Mouse (Mus musculus) forebrain, embryonic 13.5 days (tissue): ENCODE measurements around the gene Tle4. TPM values are rescaled to one million over a fixed set of nuclear protein-coding genes. Genes with fewer than 3 reads are reported as not detected.

Experiments used
- ATAC-seq: fragments of 200-750 bp; cut with Nextera tagmentation; 2 replicates; pipeline ENCODE4 v1.8.0; 2017
- H3K27ac ChIP-seq: fragments of 300-500 bp; sonication (generic); 2 replicates; pipeline ENCODE4 v1.5.1; 2015; ENCODE audit warnings: inconsistent platforms, mild to moderate bottlenecking, moderate library complexity
- H3K27me3 ChIP-seq: fragments of 300-500 bp; sonication (generic); 2 replicates; pipeline ENCODE4 v1.6.1; 2015; ENCODE audit warnings: mild to moderate bottlenecking, inconsistent platforms
- H3K36me3 ChIP-seq: fragments of 300-500 bp; sonication (generic); 2 replicates; pipeline ENCODE4 v1.6.1; 2015; ENCODE audit warnings: mild to moderate bottlenecking, inconsistent platforms; ENCODE audit not compliant: poor library complexity, severe bottlenecking
- H3K4me1 ChIP-seq: fragments of 300-500 bp; sonication (generic); 2 replicates; pipeline ENCODE4 v1.6.1; 2015; ENCODE audit warnings: inconsistent platforms
- H3K4me2 ChIP-seq: fragments of 300-500 bp; sonication (generic); 2 replicates; pipeline ENCODE4 v1.6.1; 2015; ENCODE audit warnings: inconsistent platforms, mild to moderate bottlenecking, moderate library complexity
- H3K4me3 ChIP-seq: fragments of 300-500 bp; sonication (generic); 2 replicates; pipeline ENCODE4 v1.5.1; 2015; ENCODE audit warnings: mild to moderate bottlenecking, inconsistent platforms
- H3K9ac ChIP-seq: fragments of 300-500 bp; sonication (generic); 2 replicates; pipeline ENCODE4 v1.6.1; 2015; ENCODE audit warnings: mild to moderate bottlenecking, inconsistent platforms
- H3K9me3 ChIP-seq: fragments of 300-500 bp; sonication (generic); replicated peaks from 2 replicates; pipeline ENCODE4 v1.6.1; 2016; ENCODE audit warnings: inconsistent platforms
- WGBS: fragments of 180-500 bp; shearing (Covaris S2); methylation state at CpG from one replicate; pipeline ENCODE4 v1.1.7; 2015; 5-methylcytosine and 5-hydroxymethylcytosine counted together
- polyA plus RNA-seq: library from polyadenylated mRNA; unstranded; fragments of >200 nt; fragmentation: Nextera tagmentation; extraction: Ambion mirVana; gene quantifications from 2 replicates; pipeline ENCODE4 v1.2.1, GENCODE M21; 2015

Tle4 gene
- polyA plus RNA-seq, 1 experiment from 2014 or later: 26.9 TPM

- H3K4me1 ChIP-seq: peaks cover 18% of the 10 kb centered on the region
- no peaks in the 10 kb centered on the region for H3K36me3 ChIP-seq
- H3K4me3 ChIP-seq: no peak overlapping the region
- WGBS: 85% methylated on average over 3 of the region's 3 CpGs
- peaks cover 27% of the 10 kb centered on the region for H3K27me3 ChIP-seq
- no peak overlapping the region for H3K9ac ChIP-seq
- no peaks in the 10 kb centered on the region for H3K9me3 ChIP-seq
- H3K4me2 ChIP-seq: no peak overlapping the region
- H3K27ac ChIP-seq: no peak overlapping the region
- no peak for ATAC-seq
Measured at GRCm38 (mm10) chr19:14600354-14600753, 2.5 kb upstream of the Tle4 start.

GRCm38 (mm10) chr19:14599851-14600251, 2.0 kb upstream of the Tle4 start:
- Histone ChIP-seq H3K9me3 (no peaks in the 10 kb centered on the region), H3K4me2 (no peak overlapping the region), H3K4me3 (no peak overlapping the region), H3K27ac (no peak overlapping the region), H3K9ac (no peak overlapping the region), H3K36me3 (no peaks in the 10 kb centered on the region), H3K4me1 (peaks cover 22% of the 10 kb centered on the region), H3K27me3 (peaks cover 27% of the 10 kb centered on the region)
- ATAC-seq: no peak
- WGBS: 48% methylated on average over 8 of the region's 8 CpGs

DNA sequence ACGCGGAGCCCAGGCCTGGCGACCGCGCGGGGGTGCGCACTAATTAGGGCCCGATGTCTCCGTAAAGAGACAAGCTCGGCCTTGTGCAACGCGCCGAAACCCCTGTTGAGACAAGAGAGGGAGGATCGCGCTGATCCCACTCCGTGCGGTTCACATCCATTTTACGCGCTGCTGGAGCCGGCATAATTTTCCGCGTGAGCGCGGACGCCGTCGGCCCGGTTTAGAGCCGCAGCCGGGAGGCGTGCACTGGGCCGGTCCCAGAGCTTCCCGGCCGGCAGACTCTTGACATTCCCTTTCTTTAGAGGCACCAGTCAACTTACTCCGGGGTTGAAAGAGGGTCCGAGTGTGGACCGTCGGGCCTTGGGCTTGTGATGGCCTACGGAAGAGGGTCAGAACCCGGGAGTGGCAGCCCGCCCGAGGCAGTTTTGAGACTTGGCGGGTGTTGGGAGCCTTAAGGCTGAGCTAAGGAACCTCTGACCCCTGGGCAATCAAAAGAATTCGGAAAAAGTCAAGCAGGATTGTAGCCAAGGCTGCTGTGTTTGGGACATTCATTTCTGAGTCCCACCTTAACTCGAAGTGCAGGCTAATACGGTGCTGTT, 938 bp upstream of the Tle4 start:
- under 1% methylated on average over 46 of the region's 46 CpGs for WGBS
- ATAC-seq: peak; percentile 72; the same call in 1 of the 2 replicates
- Histone ChIP-seq H3K4me1 (peaks cover 30% of the 10 kb centered on the region), H3K4me2 (peak overlapping the region; percentile 59), H3K4me3 (peak overlapping the region; percentile 44), H3K27me3 (peaks cover 24% of the 10 kb centered on the region), H3K9me3 (no peaks in the 10 kb centered on the region), H3K36me3 (no peaks in the 10 kb centered on the region), H3K9ac (peak overlapping the region; percentile 66), H3K27ac (peak overlapping the region; percentile 95)

DNA sequence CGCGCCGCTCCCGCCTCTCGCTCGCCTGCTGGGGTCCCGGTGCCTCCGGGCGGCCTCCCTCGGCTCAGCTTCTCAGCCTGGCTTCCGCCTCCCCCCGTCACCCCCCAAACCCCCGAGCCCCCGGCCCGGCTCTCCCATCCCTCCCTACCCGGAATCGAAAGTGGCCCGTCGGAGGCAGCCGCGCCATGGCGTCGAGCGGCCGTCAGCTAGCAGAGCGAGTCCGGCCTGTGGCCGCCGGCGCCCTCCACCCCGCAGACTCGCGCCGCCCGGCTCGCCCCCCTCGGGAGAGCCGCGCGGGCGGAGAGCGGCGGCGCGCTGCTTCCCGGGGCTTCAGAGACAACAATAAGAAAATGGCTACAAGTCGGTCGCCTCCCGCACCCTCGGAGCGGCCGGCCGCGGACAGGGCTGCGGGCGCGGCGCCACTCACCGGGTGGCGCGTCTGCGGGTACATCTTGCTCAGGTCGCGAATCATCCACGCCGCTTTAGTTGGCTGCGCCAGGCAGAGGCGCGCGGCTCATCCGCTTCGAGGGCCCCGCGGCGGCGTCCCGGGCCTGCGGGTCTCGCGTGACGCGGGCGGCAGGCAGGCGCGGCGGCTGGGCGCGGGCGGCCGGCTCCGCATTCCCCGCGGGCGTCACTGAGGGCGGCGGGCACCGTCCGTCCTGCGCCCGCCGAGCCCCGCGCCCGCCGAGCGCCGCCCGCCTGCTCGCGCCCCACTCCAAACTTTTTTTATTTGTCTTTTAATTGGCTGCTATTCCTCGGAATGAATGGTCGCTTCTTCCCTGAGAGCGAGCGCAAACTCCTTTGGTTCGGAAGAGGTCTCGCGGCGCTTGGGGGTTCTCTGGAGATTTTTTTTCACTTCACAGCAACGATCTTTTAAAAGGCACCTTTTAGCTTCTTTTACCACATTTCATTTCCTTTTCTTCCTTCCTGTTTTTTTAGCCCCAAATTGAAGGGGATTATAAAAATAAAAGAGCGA, 622 bp downstream of the Tle4 start:
- Histone ChIP-seq H3K4me2 (peak overlapping the region; percentile 66), H3K27ac (peak overlapping the region; percentile 98), H3K4me1 (peaks cover 40% of the 10 kb centered on the region), H3K27me3 (peaks cover 15% of the 10 kb centered on the region), H3K9ac (peak overlapping the region; percentile 95), H3K36me3 (no peaks in the 10 kb centered on the region), H3K4me3 (peak overlapping the region; percentile 69), H3K9me3 (no peaks in the 10 kb centered on the region)
- ATAC-seq: no peak
- WGBS: under 1% methylated on average over 107 of the region's 120 CpGs

GRCm38 (mm10) chr19:14596358-14596940, 1.4 kb downstream of the Tle4 start:
- peak overlapping the region; percentile 95 for H3K9ac ChIP-seq
- 1% methylated on average over 12 of the region's 12 CpGs for WGBS
- peaks cover 15% of the 10 kb centered on the region for H3K27me3 ChIP-seq
- H3K4me3 ChIP-seq: peak overlapping the region; percentile 69
- no peaks in the 10 kb centered on the region for H3K9me3 ChIP-seq
- peak overlapping the region; percentile 98 for H3K27ac ChIP-seq
- peaks cover 46% of the 10 kb centered on the region for H3K4me1 ChIP-seq
- peak overlapping the region; percentile 66 for H3K4me2 ChIP-seq
- no peaks in the 10 kb centered on the region for H3K36me3 ChIP-seq
- ATAC-seq: no peak

DNA sequence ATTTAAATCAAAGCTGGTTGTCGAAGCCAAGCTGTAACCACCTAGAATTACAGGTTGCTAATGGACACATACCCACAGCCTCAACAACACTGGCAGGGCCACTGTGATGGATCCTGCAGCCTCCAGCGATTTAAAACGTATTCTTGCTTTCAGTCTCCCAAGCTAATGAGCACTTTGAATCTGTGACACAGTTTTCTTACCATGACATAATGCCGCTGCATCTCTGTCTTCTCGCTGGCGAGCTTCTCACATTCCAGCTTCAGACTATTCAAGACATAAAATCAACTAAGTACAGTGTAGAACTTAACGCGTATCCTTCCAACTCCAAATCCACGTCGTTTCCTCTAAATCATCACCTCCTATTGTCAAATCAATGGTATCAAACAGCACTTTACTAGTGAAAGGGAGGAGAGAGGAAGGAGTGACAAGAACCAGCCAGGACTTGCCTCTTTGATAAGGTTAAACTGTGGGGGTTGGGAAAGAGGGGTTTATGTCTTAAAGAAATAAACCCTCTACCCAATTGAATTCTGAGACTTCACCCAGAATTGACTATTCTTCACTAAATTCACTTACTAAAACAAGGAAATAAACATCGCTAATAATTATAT, 2.4 kb downstream of the Tle4 start:
- Histone ChIP-seq H3K27me3 (peaks cover 7% of the 10 kb centered on the region), H3K4me1 (peaks cover 53% of the 10 kb centered on the region), H3K36me3 (no peaks in the 10 kb centered on the region), H3K9ac (peak overlapping the region; percentile 62), H3K9me3 (no peaks in the 10 kb centered on the region), H3K4me2 (peak overlapping the region; percentile 66), H3K4me3 (peak overlapping the region; percentile 69), H3K27ac (peak overlapping the region; percentile 12; the same call in 1 of the 2 replicates)
- ATAC-seq: no peak
- 6% methylated on average over 11 of the region's 11 CpGs for WGBS

GRCm38 (mm10) chr19:14594537-14594936, 3.3 kb downstream of the Tle4 start:
- Histone ChIP-seq H3K27me3 (no peaks in the 10 kb centered on the region), H3K27ac (no peak overlapping the region), H3K9me3 (no peaks in the 10 kb centered on the region), H3K4me2 (peak overlapping the region; percentile 66), H3K36me3 (no peaks in the 10 kb centered on the region), H3K4me1 (peaks cover 55% of the 10 kb centered on the region), H3K9ac (peak overlapping the region; percentile 54), H3K4me3 (peak overlapping the region; percentile 69)
- WGBS: 42% methylated on average over 3 of the region's 3 CpGs
- no peak for ATAC-seq

- WGBS: 47% methylated on average over 10 of the region's 10 CpGs
- Histone ChIP-seq H3K27ac (no peak overlapping the region), H3K4me2 (peak overlapping the region; percentile 34), H3K4me1 (peaks cover 68% of the 10 kb centered on the region), H3K9me3 (no peaks in the 10 kb centered on the region), H3K9ac (no peak overlapping the region), H3K36me3 (no peaks in the 10 kb centered on the region), H3K4me3 (peak overlapping the region; percentile 11), H3K27me3 (peaks cover 2% of the 10 kb centered on the region)
- no peak for ATAC-seq
Measured at GRCm38 (mm10) chr19:14591809-14592535, 5.9 kb downstream of the Tle4 start.

DNA sequence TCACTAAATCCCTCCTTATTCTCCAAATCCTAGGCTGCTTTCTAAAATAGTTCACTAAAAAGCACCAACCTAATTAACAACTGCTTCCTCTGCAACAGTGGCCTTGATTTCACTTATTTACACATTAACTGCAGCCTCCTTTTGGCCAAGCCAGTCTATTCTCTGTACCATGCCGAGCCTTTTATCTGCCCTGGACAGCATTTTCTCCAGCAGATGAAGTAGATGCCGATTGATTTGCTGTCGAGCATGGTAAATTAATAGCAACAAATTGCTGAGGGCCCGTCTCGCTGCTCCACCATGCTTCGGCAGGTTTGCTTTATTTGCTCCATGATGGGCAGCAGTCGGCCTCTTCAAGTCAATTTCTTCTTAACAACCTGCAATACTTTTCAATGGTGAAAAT, 7.7 kb downstream of the Tle4 start:
- ATAC-seq: no peak
- Histone ChIP-seq H3K9me3 (no peaks in the 10 kb centered on the region), H3K4me1 (peaks cover 67% of the 10 kb centered on the region)

DNA sequence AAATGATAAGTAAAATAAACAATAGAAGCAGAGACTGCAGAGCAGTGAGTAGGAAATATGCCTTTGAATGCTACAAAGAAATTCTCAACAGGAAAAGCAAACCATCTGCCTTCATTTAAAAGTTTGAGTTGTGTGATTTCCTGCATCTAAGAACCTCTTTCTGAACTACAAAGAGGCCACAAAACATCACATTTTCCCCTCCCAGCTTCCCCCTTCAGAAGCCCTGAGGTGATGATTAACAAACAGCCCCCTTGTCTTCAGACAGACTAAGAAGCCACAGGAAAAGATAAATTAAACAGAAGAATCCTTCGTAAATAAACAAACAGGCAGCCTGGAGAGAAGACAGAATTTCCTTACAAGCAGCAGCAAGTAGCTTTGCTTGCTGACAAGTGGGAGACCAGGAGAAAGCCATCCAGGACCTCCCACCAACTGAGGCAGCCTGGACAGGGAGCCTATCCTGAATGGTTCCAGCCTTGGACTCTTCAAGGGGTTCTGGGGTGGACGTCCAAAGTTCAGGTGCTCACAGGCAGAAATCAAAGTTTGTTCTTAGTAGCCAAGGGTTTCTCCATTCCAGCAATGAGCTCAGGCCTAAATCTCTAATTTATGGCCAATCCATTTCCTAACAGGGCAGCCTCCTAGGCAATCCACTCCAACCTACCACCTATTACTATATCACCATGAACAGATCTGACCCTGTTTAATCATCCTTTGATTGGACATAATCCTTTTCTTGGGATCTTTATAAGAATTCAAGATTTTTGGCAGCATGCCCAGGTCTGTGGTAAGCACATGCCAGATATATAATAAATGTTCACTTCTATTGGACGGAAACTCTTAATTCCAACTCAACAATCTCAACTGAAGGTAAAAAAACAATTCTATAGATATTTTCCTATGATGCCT, 9.4 kb downstream of the Tle4 start:
- H3K4me1 ChIP-seq: peaks cover 55% of the 10 kb centered on the region
- WGBS: 42% methylated on average over 3 of the region's 3 CpGs

More for the DNA sequence above, 7.7 kb downstream of the Tle4 start:
- Histone ChIP-seq H3K27ac (no peak overlapping the region), H3K4me3 (no peak overlapping the region), H3K36me3 (peaks cover 7% of the 10 kb centered on the region; the same call in 1 of the 2 replicates), H3K27me3 (peaks cover 3% of the 10 kb centered on the region), H3K4me2 (peak overlapping the region; percentile 30), H3K9ac (no peak overlapping the region)
- 17% methylated on average over 7 of the region's 7 CpGs for WGBS

More for the DNA sequence above, 9.4 kb downstream of the Tle4 start:
- no peak overlapping the region for H3K4me3 ChIP-seq
- H3K4me2 ChIP-seq: no peak overlapping the region
- H3K9me3 ChIP-seq: no peaks in the 10 kb centered on the region
- peaks cover 10% of the 10 kb centered on the region for H3K36me3 ChIP-seq
- no peak overlapping the region for H3K27ac ChIP-seq
- H3K9ac ChIP-seq: no peak overlapping the region
- ATAC-seq: 0 out of 2 replicates have a peak, but pooled peaks have one; percentile 24
- peaks cover 3% of the 10 kb centered on the region for H3K27me3 ChIP-seq
